9 mouse cellular contexts compared by ENCODE assay signal in the genomic region with DNA sequence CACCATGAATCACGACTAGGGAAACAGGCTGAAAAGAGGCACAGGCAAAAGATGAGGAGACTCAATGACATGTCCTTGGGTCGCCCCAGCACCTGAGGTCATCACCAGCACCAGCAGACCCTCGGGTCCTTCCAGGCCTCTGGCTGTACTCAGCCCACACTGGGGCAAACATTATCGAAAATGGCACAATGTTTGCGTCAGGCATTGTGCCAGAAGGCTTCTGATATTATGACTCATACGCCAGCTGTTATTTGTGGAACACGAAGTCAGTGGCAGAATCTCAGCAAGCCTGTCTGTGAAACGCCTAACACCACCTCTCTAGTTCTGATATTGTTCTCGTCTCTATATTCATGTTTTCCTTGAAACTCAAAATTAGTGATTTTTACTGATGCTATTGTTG.
A peak's percentile ranks its signal among the peaks of the same experiment; 100 is the strongest.
DNase-seq lines count a peak whose midpoint lies in the region; ATAC-seq lines count a peak whose summit lies in the region.
"Had no signal": no experiment of that assay in that cellular context is flagged by ENCODE, and none has a peak within 500 bp of the region (broad histone marks: within the 10 kb centered on the region; RNA-seq: fewer than 3 reads in every experiment).

No protein-coding gene starts in this region.

- WGBS in midbrain, embryonic 14.5 days, result 88% methylated on average over 9 of the region's 9 CpGs

- H3K4me3 ChIP-seq in midbrain, embryonic 14.5 days (replicated peaks; ENCODE audit: low read depth, low read length), result no peak overlapping the region
- H3K4me3 ChIP-seq: limb, embryonic 13.5 days; stomach, embryonic 15.5 days had no signal

- no peaks in the 10 kb centered on the region for H3K4me1 ChIP-seq in midbrain, embryonic 14.5 days (ENCODE audit: control insufficient read depth, insufficient read depth, low read length)
- H3K4me1 ChIP-seq: limb, embryonic 13.5 days; stomach, embryonic 15.5 days had no signal

- H3K36me3 ChIP-seq in midbrain, embryonic 14.5 days (ENCODE audit: control insufficient read depth, insufficient read depth, low read length), result no peaks in the 10 kb centered on the region
- H3K36me3 ChIP-seq: limb, embryonic 13.5 days; stomach, embryonic 15.5 days had no signal

- H3K9me3 ChIP-seq in midbrain, embryonic 14.5 days (ENCODE audit: control insufficient read depth, low read length), result no peaks in the 10 kb centered on the region
- H3K9me3 ChIP-seq: limb, embryonic 13.5 days; stomach, embryonic 15.5 days had no signal

- H3K27me3 ChIP-seq in midbrain, embryonic 14.5 days (ENCODE audit: control insufficient read depth, insufficient read depth, low read length), result no peaks in the 10 kb centered on the region
- H3K27me3 ChIP-seq: limb, embryonic 13.5 days; stomach, embryonic 15.5 days had no signal

- no peak overlapping the region for H3K27ac ChIP-seq in midbrain, embryonic 14.5 days (replicated peaks; ENCODE audit: low read depth, low read length)
- H3K27ac ChIP-seq: limb, embryonic 13.5 days; stomach, embryonic 15.5 days had no signal

- H3K9ac ChIP-seq in midbrain, embryonic 14.5 days (replicated peaks; ENCODE audit: low read length), result no peak overlapping the region
- H3K9ac ChIP-seq: limb, embryonic 13.5 days; stomach, embryonic 15.5 days had no signal

- peak; percentile 88 for ATAC-seq in frontal cortex, adult (ENCODE audit: low TSS enrichment)
- no peak for ATAC-seq in midbrain, embryonic 14.5 days (ENCODE audit: low FRiP score, low TSS enrichment)

- peak; percentile 10 for DNase-seq in ovary, adult 18-20 months (ENCODE audit: low spot score)
- no peak for DNase-seq in ovary, postnatal 10 days (ENCODE audit: low spot score)
- peak; percentile 36 to 38 for DNase-seq in layer of hippocampus, postnatal 10 days (ENCODE audit: low spot score in 2 of 2)
- peak; percentile 2 for DNase-seq in skeletal muscle tissue, adult 2 months (ENCODE audit: low read depth, low spot score)
- no peak for DNase-seq in liver
- DNase-seq in midbrain, embryonic 14.5 days, result no peak

- no peak overlapping the region for H3K4me2 ChIP-seq in midbrain, embryonic 14.5 days (ENCODE audit: low read length)
- H3K4me2 ChIP-seq: limb, embryonic 13.5 days; stomach, embryonic 15.5 days had no signal

Comparison
In these comparisons a context has a peak if more than half of its experiments do, and no peak if none do; other contexts are left out.
1. DNase-seq: peak in ovary, adult 18-20 months (single experiment), layer of hippocampus, postnatal 10 days (2 of 2) and skeletal muscle tissue, adult 2 months (single experiment); none in ovary, postnatal 10 days (single experiment), liver (single experiment) and midbrain, embryonic 14.5 days (single experiment).